Mouse (Mus musculus) intestine, embryonic 16.5 days (tissue): ENCODE data around the gene Rnf220. TPM values are rescaled to one million over a fixed set of nuclear protein-coding genes. Genes with fewer than 3 reads are reported as not detected.

Experiments
- ATAC-seq: fragments of 200-750 bp; cut with Nextera tagmentation; 2 replicates; pipeline ENCODE4 v1.8.0; 2017; ENCODE audit warnings: moderate TSS enrichment, moderate library complexity
- H3K27ac ChIP-seq: fragments of 300-500 bp; sonication (generic); 2 replicates; pipeline ENCODE4 v1.5.1; 2014; ENCODE audit warnings: mild to moderate bottlenecking, low read length
- H3K27me3 ChIP-seq: fragments of 300-500 bp; sonication (generic); replicated peaks from 2 replicates; pipeline ENCODE4 v1.6.1; 2014; ENCODE audit warnings: low read length, control low read depth, mixed read lengths; ENCODE audit not compliant: control insufficient read depth, insufficient read depth
- H3K36me3 ChIP-seq: fragments of 300-500 bp; sonication (generic); 2 replicates; pipeline ENCODE4 v1.6.1; 2014; ENCODE audit warnings: low read length, control low read depth; ENCODE audit not compliant: control insufficient read depth, insufficient read depth
- H3K4me1 ChIP-seq: fragments of 300-500 bp; sonication (generic); 2 replicates; pipeline ENCODE4 v1.6.1; 2014; ENCODE audit warnings: low read length, control low read depth, mixed read lengths; ENCODE audit not compliant: control insufficient read depth, insufficient read depth
- H3K4me2 ChIP-seq: fragments of 300-500 bp; sonication (generic); 2 replicates; pipeline ENCODE4 v1.6.1; 2014; ENCODE audit warnings: low read depth, low read length, control low read depth
- H3K4me3 ChIP-seq: fragments of 300-500 bp; sonication (generic); 2 replicates; pipeline ENCODE4 v1.5.1; 2014; ENCODE audit warnings: mild to moderate bottlenecking, low read length
- H3K9ac ChIP-seq: fragments of 300-500 bp; sonication (generic); 2 replicates; pipeline ENCODE4 v1.6.1; 2014; ENCODE audit warnings: low read depth, low read length
- H3K9me3 ChIP-seq: fragments of 300-500 bp; sonication (generic); 2 replicates; pipeline ENCODE4 v1.6.1; 2016; ENCODE audit warnings: low read length, control low read depth; ENCODE audit not compliant: control insufficient read depth
- WGBS: fragments of 180-500 bp; shearing (Covaris S2); extraction: QIAGEN DNeasy Blood & Tissue Kit; methylation state at CpG from one replicate; pipeline ENCODE4 v1.1.7; 2014; 5-methylcytosine and 5-hydroxymethylcytosine counted together
- polyA plus RNA-seq: library from polyadenylated mRNA; unstranded; fragments of >200 nt; fragmentation: Nextera tagmentation; extraction: Ambion mirVana; gene quantifications from 2 replicates; pipeline ENCODE4 v1.2.1, GENCODE M21; 2015

Gene Rnf220
- polyA plus RNA-seq, 1 experiment from 2014 or later = 49.0 TPM

GRCm38 (mm10) chr4:117480611-117481445 lies 16.0 kb downstream of the Rnf220 start:
- Histone ChIP-seq H3K36me3 (no peaks in the 10 kb centered on the region), H3K27me3 (peaks cover 21% of the 10 kb centered on the region), H3K4me3 (no peak overlapping the region), H3K27ac (no peak overlapping the region), H3K4me1 (peaks cover 18% of the 10 kb centered on the region), H3K9ac (no peak overlapping the region), H3K9me3 (no peaks in the 10 kb centered on the region), H3K4me2 (no peak overlapping the region)
- 47% methylated on average over 11 of the region's 11 CpGs for WGBS
- no peak for ATAC-seq

- Histone ChIP-seq H3K36me3 (no peaks in the 10 kb centered on the region), H3K4me1 (peaks cover 18% of the 10 kb centered on the region), H3K4me2 (no peak overlapping the region), H3K9me3 (no peaks in the 10 kb centered on the region), H3K9ac (no peak overlapping the region), H3K27ac (no peak overlapping the region), H3K27me3 (peaks cover 12% of the 10 kb centered on the region), H3K4me3 (no peak overlapping the region)
- ATAC-seq = no peak
- WGBS = 37% methylated on average over 6 of the region's 6 CpGs
Measured at GRCm38 (mm10) chr4:117479951-117480350, 16.9 kb downstream of the Rnf220 start.

GRCm38 (mm10) chr4:117478101-117478673 lies 18.7 kb downstream of the Rnf220 start:
- 45% methylated on average over 15 of the region's 15 CpGs for WGBS
- peak; percentile 75 for ATAC-seq
- peaks cover 11% of the 10 kb centered on the region for H3K4me1 ChIP-seq
- H3K9ac ChIP-seq = no peak overlapping the region
- H3K27ac ChIP-seq = 0 out of 2 replicates have a peak overlapping the region, but pooled peaks have one; percentile 15
- H3K9me3 ChIP-seq = no peaks in the 10 kb centered on the region
- peaks cover 1% of the 10 kb centered on the region; the same call in 1 of the 2 replicates for H3K27me3 ChIP-seq
- H3K4me2 ChIP-seq = peak overlapping the region; percentile 13; the same call in 1 of the 2 replicates
- no peak overlapping the region for H3K4me3 ChIP-seq
- no peaks in the 10 kb centered on the region for H3K36me3 ChIP-seq

GRCm38 (mm10) chr4:117477401-117477800 lies 19.5 kb downstream of the Rnf220 start:
- Histone ChIP-seq H3K27me3 (no peaks in the 10 kb centered on the region; the same call in 1 of the 2 replicates), H3K4me3 (no peak overlapping the region), H3K36me3 (no peaks in the 10 kb centered on the region), H3K4me2 (no peak overlapping the region), H3K9ac (no peak overlapping the region), H3K4me1 (peaks cover 11% of the 10 kb centered on the region), H3K9me3 (no peaks in the 10 kb centered on the region), H3K27ac (no peak overlapping the region)
- ATAC-seq = no peak
- WGBS = 62% methylated on average over 5 of the region's 5 CpGs

GRCm38 (mm10) chr4:117476777-117477176 lies 20.1 kb downstream of the Rnf220 start:
- H3K36me3 ChIP-seq = no peaks in the 10 kb centered on the region
- H3K27ac ChIP-seq = no peak overlapping the region
- H3K4me2 ChIP-seq = no peak overlapping the region
- no peaks in the 10 kb centered on the region; the same call in 1 of the 2 replicates for H3K27me3 ChIP-seq
- no peaks in the 10 kb centered on the region for H3K9me3 ChIP-seq
- 67% methylated on average over 4 of the region's 4 CpGs for WGBS
- no peak overlapping the region for H3K4me3 ChIP-seq
- peaks cover 11% of the 10 kb centered on the region for H3K4me1 ChIP-seq
- no peak for ATAC-seq
- H3K9ac ChIP-seq = no peak overlapping the region

GRCm38 (mm10) chr4:117476355-117476754 lies 20.5 kb downstream of the Rnf220 start:
- Histone ChIP-seq H3K36me3 (no peaks in the 10 kb centered on the region), H3K4me3 (no peak overlapping the region), H3K9ac (no peak overlapping the region), H3K4me2 (no peak overlapping the region), H3K9me3 (no peaks in the 10 kb centered on the region), H3K27me3 (no peaks in the 10 kb centered on the region; the same call in 1 of the 2 replicates), H3K27ac (no peak overlapping the region), H3K4me1 (peaks cover 11% of the 10 kb centered on the region)
- ATAC-seq = no peak

GRCm38 (mm10) chr4:117473985-117474354 lies 22.9 kb downstream of the Rnf220 start:
- Histone ChIP-seq H3K4me2 (no peak overlapping the region), H3K36me3 (no peaks in the 10 kb centered on the region), H3K27ac (no peak overlapping the region), H3K4me1 (peaks cover 11% of the 10 kb centered on the region), H3K9me3 (no peaks in the 10 kb centered on the region), H3K9ac (no peak overlapping the region), H3K27me3 (no peaks in the 10 kb centered on the region; the same call in 1 of the 2 replicates), H3K4me3 (no peak overlapping the region)
- no peak for ATAC-seq

- no peak overlapping the region for H3K27ac ChIP-seq
- peaks cover 11% of the 10 kb centered on the region for H3K4me1 ChIP-seq
- H3K27me3 ChIP-seq = no peaks in the 10 kb centered on the region; the same call in 1 of the 2 replicates
- H3K36me3 ChIP-seq = no peaks in the 10 kb centered on the region
- no peak overlapping the region for H3K4me2 ChIP-seq
- no peak for ATAC-seq
- no peaks in the 10 kb centered on the region for H3K9me3 ChIP-seq
- H3K4me3 ChIP-seq = no peak overlapping the region
- H3K9ac ChIP-seq = no peak overlapping the region
- WGBS = 56% methylated on average over 14 of the region's 14 CpGs
Measured at GRCm38 (mm10) chr4:117473291-117473984, 23.4 kb downstream of the Rnf220 start.

GRCm38 (mm10) chr4:117469471-117469870 lies 27.4 kb downstream of the Rnf220 start:
- H3K4me3 ChIP-seq = no peak overlapping the region
- H3K9ac ChIP-seq = no peak overlapping the region
- no peaks in the 10 kb centered on the region for H3K36me3 ChIP-seq
- no peaks in the 10 kb centered on the region for H3K4me1 ChIP-seq
- H3K27ac ChIP-seq = no peak overlapping the region
- ATAC-seq = no peak; the same call in 1 of the 2 replicates
- 48% methylated on average over 4 of the region's 4 CpGs for WGBS
- no peak overlapping the region for H3K4me2 ChIP-seq
- H3K27me3 ChIP-seq = no peaks in the 10 kb centered on the region; the same call in 1 of the 2 replicates
- H3K9me3 ChIP-seq = no peaks in the 10 kb centered on the region
